Mouse (Mus musculus) limb, embryonic 15.5 days (tissue): ENCODE measurements at regions not wholly inside any gene's neighbourhood (a gene's known extent, or its start where the extent isn't known, plus 50 kb on each side); places are given as distances from the start of the nearest gene placed in this dataset.
A peak's percentile ranks its signal among the peaks of the same experiment; 100 is the strongest.

Source experiments
- ATAC-seq: fragments of 200-750 bp; cut with Nextera tagmentation; 2 replicates; pipeline ENCODE4 v1.8.0; 2017; ENCODE audit warnings: low read depth, moderate TSS enrichment; ENCODE audit not compliant: insufficient number of reproducible peaks, low FRiP score, low TSS enrichment
- H3K27ac ChIP-seq: fragments of 300-500 bp; sonication (generic); 2 replicates; pipeline ENCODE4 v1.5.1; 2015; ENCODE audit warnings: moderate library complexity, mild to moderate bottlenecking, inconsistent platforms
- H3K27me3 ChIP-seq: fragments of 300-500 bp; sonication (generic); 2 replicates; pipeline ENCODE4 v1.6.1; 2015; ENCODE audit warnings: inconsistent platforms
- H3K36me3 ChIP-seq: fragments of 300-500 bp; sonication (generic); 2 replicates; pipeline ENCODE4 v1.6.1; 2015; ENCODE audit warnings: inconsistent platforms
- H3K4me1 ChIP-seq: fragments of 300-500 bp; sonication (generic); 2 replicates; pipeline ENCODE4 v1.6.1; 2015; ENCODE audit warnings: inconsistent platforms
- H3K4me2 ChIP-seq: fragments of 300-500 bp; sonication (generic); 2 replicates; pipeline ENCODE4 v1.6.1; 2015; ENCODE audit warnings: mild to moderate bottlenecking, inconsistent platforms
- H3K4me3 ChIP-seq: fragments of 300-500 bp; sonication (generic); 2 replicates; pipeline ENCODE4 v1.5.1; 2015; ENCODE audit warnings: mild to moderate bottlenecking, inconsistent platforms
- H3K9ac ChIP-seq: fragments of 300-500 bp; sonication (generic); 2 replicates; pipeline ENCODE4 v1.6.1; 2015; ENCODE audit warnings: inconsistent platforms
- H3K9me3 ChIP-seq: fragments of 300-500 bp; sonication (generic); 2 replicates; pipeline ENCODE4 v1.6.1; 2016; ENCODE audit warnings: inconsistent platforms
- WGBS: fragments of 180-500 bp; shearing (Covaris S2); methylation state at CpG from one replicate; pipeline ENCODE4 v1.1.7; 2015; 5-methylcytosine and 5-hydroxymethylcytosine counted together

- H3K4me1 ChIP-seq: 0 out of 2 replicates have a peak, but pooled peaks cover 8% of the 10 kb centered on the region
- H3K4me3 ChIP-seq: no peak overlapping the region
- 79% methylated on average over 2 of the region's 2 CpGs for WGBS
- no peak overlapping the region for H3K9ac ChIP-seq
- no peak overlapping the region for H3K27ac ChIP-seq
- no peak overlapping the region for H3K4me2 ChIP-seq
- no peaks in the 10 kb centered on the region for H3K36me3 ChIP-seq
- ATAC-seq: no peak
- no peaks in the 10 kb centered on the region for H3K27me3 ChIP-seq
- no peaks in the 10 kb centered on the region for H3K9me3 ChIP-seq
These were observed 118.7 kb upstream of the Kbtbd8 start for GRCm38 (mm10) chr6:94998371-94998770.

DNA sequence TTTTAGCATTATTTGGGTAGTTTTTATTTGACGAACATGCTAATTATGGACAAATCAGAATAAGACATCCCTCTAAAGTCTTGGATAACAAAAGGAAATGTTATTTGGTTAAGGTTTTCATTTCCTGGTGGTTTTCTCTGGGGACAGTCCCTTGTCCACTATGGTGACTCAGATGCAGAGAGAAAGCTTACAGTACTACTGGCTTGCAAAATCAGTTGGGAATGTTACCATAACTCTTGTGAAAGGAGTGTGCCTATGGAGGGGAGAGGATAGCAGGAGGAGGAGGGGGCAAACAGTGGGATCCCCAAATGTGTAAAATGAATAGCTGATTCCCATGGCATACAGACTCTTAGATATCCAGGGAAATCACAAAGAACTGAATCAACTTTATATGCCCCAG, 122.7 kb upstream of the Kbtbd8 start:
- no peaks in the 10 kb centered on the region for H3K27me3 ChIP-seq
- H3K27ac ChIP-seq: no peak overlapping the region
- no peaks in the 10 kb centered on the region for H3K9me3 ChIP-seq
- no peak overlapping the region for H3K4me3 ChIP-seq
- no peaks in the 10 kb centered on the region for H3K36me3 ChIP-seq
- no peak overlapping the region for H3K9ac ChIP-seq
- 0 out of 2 replicates have a peak, but pooled peaks cover 3% of the 10 kb centered on the region for H3K4me1 ChIP-seq
- 95% methylated on average over 1 of the region's 1 CpGs for WGBS
- H3K4me2 ChIP-seq: no peak overlapping the region
- no peak for ATAC-seq

- no peak overlapping the region for H3K9ac ChIP-seq
- no peak overlapping the region for H3K4me2 ChIP-seq
- no peaks in the 10 kb centered on the region for H3K4me1 ChIP-seq
- no peaks in the 10 kb centered on the region for H3K9me3 ChIP-seq
- no peak for ATAC-seq
- no peaks in the 10 kb centered on the region for H3K27me3 ChIP-seq
- 31% methylated on average over 5 of the region's 5 CpGs for WGBS
- H3K27ac ChIP-seq: no peak overlapping the region
- H3K36me3 ChIP-seq: no peaks in the 10 kb centered on the region
- H3K4me3 ChIP-seq: no peak overlapping the region
These were observed 129.6 kb upstream of the Kbtbd8 start for GRCm38 (mm10) chr6:94987427-94987826.

DNA sequence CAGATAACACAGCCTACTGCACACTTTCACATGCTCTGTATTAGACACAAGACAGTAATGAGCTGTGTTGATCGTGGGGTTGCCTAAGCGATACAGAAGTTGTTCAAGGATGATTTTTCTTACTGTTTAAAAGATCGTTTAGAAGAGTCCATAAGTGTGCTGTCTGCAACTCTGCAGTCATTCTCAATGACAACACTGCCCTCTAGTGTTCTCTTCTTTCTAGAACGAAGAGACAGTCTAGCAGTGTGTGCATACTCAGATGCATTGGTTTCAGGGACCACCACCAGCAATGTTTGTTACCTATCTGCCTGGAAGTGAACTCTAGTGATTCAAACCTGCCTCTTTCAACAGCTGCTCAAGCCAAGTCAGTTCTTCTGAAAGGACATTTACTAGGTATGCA, 130.7 kb upstream of the Kbtbd8 start:
- ATAC-seq: 0 out of 2 replicates have a peak, but pooled peaks have one; percentile 78
- H3K27ac ChIP-seq: no peak overlapping the region
- no peak overlapping the region for H3K4me2 ChIP-seq
- no peaks in the 10 kb centered on the region for H3K4me1 ChIP-seq
- H3K36me3 ChIP-seq: no peaks in the 10 kb centered on the region
- no peaks in the 10 kb centered on the region for H3K27me3 ChIP-seq
- no peaks in the 10 kb centered on the region for H3K9me3 ChIP-seq
- H3K9ac ChIP-seq: no peak overlapping the region
- no peak overlapping the region for H3K4me3 ChIP-seq
- WGBS: 14% methylated on average over 4 of the region's 4 CpGs

GRCm38 (mm10) chr6:94984411-94984895, 132.6 kb upstream of the Kbtbd8 start:
- H3K27ac ChIP-seq: no peak overlapping the region
- no peaks in the 10 kb centered on the region for H3K4me1 ChIP-seq
- H3K9ac ChIP-seq: no peak overlapping the region
- H3K4me3 ChIP-seq: no peak overlapping the region
- no peaks in the 10 kb centered on the region for H3K36me3 ChIP-seq
- H3K4me2 ChIP-seq: no peak overlapping the region
- ATAC-seq: no peak
- H3K27me3 ChIP-seq: no peaks in the 10 kb centered on the region
- H3K9me3 ChIP-seq: no peaks in the 10 kb centered on the region
- WGBS: 72% methylated on average over 3 of the region's 3 CpGs

- no peak overlapping the region for H3K4me3 ChIP-seq
- H3K4me1 ChIP-seq: peaks cover 4% of the 10 kb centered on the region
- H3K9me3 ChIP-seq: no peaks in the 10 kb centered on the region
- 54% methylated on average over 5 of the region's 5 CpGs for WGBS
- no peaks in the 10 kb centered on the region for H3K27me3 ChIP-seq
- ATAC-seq: no peak
- no peaks in the 10 kb centered on the region for H3K36me3 ChIP-seq
- H3K27ac ChIP-seq: no peak overlapping the region
- H3K9ac ChIP-seq: no peak overlapping the region
- no peak overlapping the region for H3K4me2 ChIP-seq
These were observed 148.4 kb upstream of the Kbtbd8 start for GRCm38 (mm10) chr6:94968683-94969082.

GRCm38 (mm10) chr6:94966962-94967361, 150.1 kb upstream of the Kbtbd8 start:
- H3K36me3 ChIP-seq: no peaks in the 10 kb centered on the region
- no peak overlapping the region for H3K9ac ChIP-seq
- no peak overlapping the region for H3K27ac ChIP-seq
- 4% methylated on average over 3 of the region's 3 CpGs for WGBS
- peaks cover 6% of the 10 kb centered on the region for H3K4me1 ChIP-seq
- no peak for ATAC-seq
- no peaks in the 10 kb centered on the region for H3K9me3 ChIP-seq
- H3K4me2 ChIP-seq: no peak overlapping the region
- H3K4me3 ChIP-seq: no peak overlapping the region
- no peaks in the 10 kb centered on the region for H3K27me3 ChIP-seq

- WGBS: 68% methylated on average over 4 of the region's 4 CpGs
- Histone ChIP-seq H3K4me3 (no peak overlapping the region), H3K4me1 (peaks cover 6% of the 10 kb centered on the region), H3K4me2 (no peak overlapping the region), H3K9ac (no peak overlapping the region), H3K9me3 (no peaks in the 10 kb centered on the region), H3K27me3 (no peaks in the 10 kb centered on the region), H3K36me3 (no peaks in the 10 kb centered on the region), H3K27ac (no peak overlapping the region)
- no peak for ATAC-seq
These were observed 153.8 kb upstream of the Kbtbd8 start for GRCm38 (mm10) chr6:94963204-94963603.

DNA sequence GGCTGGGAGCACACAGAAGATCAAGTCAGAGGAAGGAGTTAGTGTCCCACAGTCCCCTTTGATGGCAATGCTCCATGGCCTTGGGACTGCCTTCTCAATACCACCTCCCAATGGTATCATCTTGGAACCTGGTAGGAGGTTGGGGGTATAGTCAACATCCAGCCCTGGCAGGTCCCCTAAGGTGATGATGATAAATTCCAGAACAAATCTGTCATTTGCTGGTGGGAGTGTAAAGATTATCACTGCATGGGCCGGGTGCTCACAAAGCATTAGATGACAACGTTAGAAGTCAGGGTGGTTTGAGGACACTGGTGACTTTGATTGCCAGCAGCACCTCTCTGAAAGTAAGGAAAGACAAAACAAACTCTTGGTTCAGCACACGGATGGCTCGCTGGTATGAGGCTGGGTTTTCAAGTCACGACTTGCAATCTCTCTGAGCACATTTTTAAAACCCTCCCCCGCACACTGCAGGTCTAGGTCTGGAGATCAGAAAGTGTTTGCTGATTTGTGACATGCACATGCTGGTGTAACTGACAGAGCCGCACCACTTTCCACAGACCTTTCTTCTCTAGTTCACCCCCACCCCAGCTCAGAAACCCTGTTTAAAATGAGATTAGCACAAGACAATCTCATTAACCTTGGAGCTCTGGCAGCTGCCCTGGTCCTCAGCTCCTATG, 154.5 kb upstream of the Kbtbd8 start:
- H3K4me2 ChIP-seq: no peak overlapping the region
- no peak overlapping the region for H3K27ac ChIP-seq
- H3K36me3 ChIP-seq: no peaks in the 10 kb centered on the region
- no peak overlapping the region for H3K9ac ChIP-seq
- H3K4me3 ChIP-seq: no peak overlapping the region
- no peaks in the 10 kb centered on the region for H3K9me3 ChIP-seq
- no peaks in the 10 kb centered on the region for H3K27me3 ChIP-seq
- 29% methylated on average over 7 of the region's 7 CpGs for WGBS
- no peak for ATAC-seq
- H3K4me1 ChIP-seq: peaks cover 6% of the 10 kb centered on the region

- no peak overlapping the region for H3K4me2 ChIP-seq
- 73% methylated on average over 1 of the region's 1 CpGs for WGBS
These were observed 155.2 kb upstream of the Kbtbd8 start for GRCm38 (mm10) chr6:94961821-94962220.

DNA sequence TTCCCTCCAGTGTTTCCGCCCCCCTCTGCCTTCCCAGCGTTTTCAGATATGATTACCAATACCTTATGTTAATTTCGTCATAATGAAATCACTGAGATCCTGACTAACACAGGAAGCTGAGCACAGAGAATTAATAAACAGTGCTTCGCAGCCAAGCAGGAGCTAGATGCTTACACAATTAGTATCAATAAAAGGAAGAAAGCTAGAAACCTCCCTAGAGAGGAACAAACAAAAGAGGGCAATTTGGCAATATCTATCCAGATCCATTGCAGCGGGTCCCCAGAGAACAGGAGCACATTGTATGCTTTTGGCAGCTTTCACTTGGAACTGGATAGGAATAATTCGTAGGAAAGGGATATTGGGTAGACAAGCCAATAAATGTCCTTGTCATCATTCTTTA, 159.1 kb upstream of the Kbtbd8 start:
- no peaks in the 10 kb centered on the region for H3K36me3 ChIP-seq
- H3K4me1 ChIP-seq: 0 out of 2 replicates have a peak, but pooled peaks cover 2% of the 10 kb centered on the region
- 80% methylated on average over 6 of the region's 6 CpGs for whole genome bisulfite sequencing
- no peak overlapping the region for H3K9ac ChIP-seq
- no peak overlapping the region for H3K27ac ChIP-seq
- H3K4me2 ChIP-seq: no peak overlapping the region
- H3K27me3 ChIP-seq: no peaks in the 10 kb centered on the region
- no peaks in the 10 kb centered on the region for H3K9me3 ChIP-seq
- no peak for ATAC-seq
- no peak overlapping the region for H3K4me3 ChIP-seq

More at GRCm38 (mm10) chr6:94961821-94962220, 155.2 kb upstream of the Kbtbd8 start:
- ATAC-seq: no peak
- no peaks in the 10 kb centered on the region for H3K27me3 ChIP-seq
- H3K4me1 ChIP-seq: peaks cover 5% of the 10 kb centered on the region
- no peak overlapping the region for H3K9ac ChIP-seq
- H3K36me3 ChIP-seq: no peaks in the 10 kb centered on the region
- H3K9me3 ChIP-seq: no peaks in the 10 kb centered on the region
- H3K27ac ChIP-seq: no peak overlapping the region
- no peak overlapping the region for H3K4me3 ChIP-seq

- Histone ChIP-seq H3K4me3 (no peak overlapping the region), H3K4me1 (no peaks in the 10 kb centered on the region), H3K4me2 (no peak overlapping the region), H3K27ac (no peak overlapping the region), H3K27me3 (no peaks in the 10 kb centered on the region), H3K9me3 (no peaks in the 10 kb centered on the region), H3K9ac (no peak overlapping the region), H3K36me3 (no peaks in the 10 kb centered on the region)
- ATAC-seq: no peak
- WGBS: 82% methylated on average over 6 of the region's 6 CpGs
These were observed 159.8 kb upstream of the Kbtbd8 start for GRCm38 (mm10) chr6:94957172-94957668.
